Mouse (Mus musculus): ENCODE data around the gene Nox1.

- TF ChIP-seq CTCF (IDR thresholded peaks at IDR 0.05) (no peak), EP300 (IDR thresholded peaks at IDR 0.05) (no peak)
Observed at GRCm38 (mm10) chrX:134233048-134233447, 11.3 kb upstream of the Nox1 start.

Data from lung, postnatal 0 days (tissue).